Mouse (Mus musculus) T-helper 17 cell (primary cell): ENCODE data around the gene Thra.
"Not testable (repeated sequence)": the region's sequence is repeated elsewhere in the genome, so short reads cannot be mapped to it uniquely, and the experiment has no call there.

Experiments used
- in situ Hi-C, 2 experiments: fragments of 300-600 bp; cut with MboI, MseI; formaldehyde crosslinking; loops; 1 replicate in 1 of 2; 2 replicates in 1 of 2; pipeline ENCODE4 v1.15.1; 2025; ENCODE audit warnings: high pct_unique_total_duplicates in 2 of 2

Thra gene

DNA sequence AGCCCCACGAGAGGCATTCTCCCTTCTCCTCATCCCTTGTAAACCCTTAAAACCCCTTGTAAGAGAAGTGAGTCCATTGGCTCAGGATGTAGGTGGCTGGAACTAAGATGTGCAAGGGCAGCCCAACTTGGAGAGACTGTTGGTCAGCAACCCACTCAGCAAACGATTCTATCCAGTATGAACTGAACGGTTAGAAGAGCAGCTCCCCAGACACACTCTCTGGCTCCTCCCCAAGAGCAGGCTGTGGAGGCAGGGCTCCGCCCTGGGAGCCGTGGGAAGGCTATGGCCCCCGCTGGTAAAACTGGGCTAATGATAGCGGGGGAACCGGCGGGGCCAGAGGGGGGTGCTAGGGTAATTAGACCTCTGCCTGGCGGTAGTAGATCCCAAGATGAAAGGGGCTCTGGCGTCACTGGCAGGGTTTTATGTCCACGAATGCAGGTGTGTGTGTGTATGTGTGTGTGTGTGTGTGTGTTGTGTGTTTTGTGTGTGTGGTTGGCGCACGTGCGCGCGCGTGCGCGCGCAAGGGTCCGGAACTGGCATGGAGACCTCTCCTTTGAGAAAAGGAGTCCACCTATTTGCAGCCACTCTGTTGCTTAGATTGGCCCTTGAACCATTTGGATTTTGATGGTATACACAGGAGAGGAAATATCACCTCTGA is at the start of gene Thra:
Thra (plus strand) TSS at position 246 of the 658 bp plus-strand sequence.
- in situ Hi-C loops, result loop anchor here in 1 of 2 experiments (5.0 to 25.0 kb wide), 2 partner anchors 47 to 878 kb away; no protein-coding TSS in a partner anchor

DNA sequence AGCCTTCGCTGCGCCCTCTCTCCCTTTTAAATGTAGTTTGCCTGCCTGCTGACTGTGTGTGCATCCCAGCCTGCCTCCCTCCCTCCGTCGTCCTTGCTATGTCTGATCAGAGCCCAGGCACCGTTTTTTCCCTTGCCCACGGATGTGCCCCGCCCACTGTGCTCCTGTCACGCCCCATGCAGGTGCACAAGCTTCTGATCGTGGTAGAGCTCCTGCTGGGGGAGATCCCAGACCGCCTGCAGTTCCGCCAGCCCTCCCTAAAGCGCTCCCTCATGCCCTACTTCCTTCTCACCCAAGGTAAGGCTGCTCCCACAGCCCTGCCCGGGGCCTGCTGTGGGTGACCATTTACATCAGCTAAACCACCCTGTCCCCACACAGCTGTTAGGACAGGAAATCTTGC is 47.2 kb upstream of the Thra start:
- in situ Hi-C loops, result loop anchor here in 1 of 2 experiments (10.0 kb wide), 1 partner anchor 58 kb away; no protein-coding TSS in a partner anchor

DNA sequence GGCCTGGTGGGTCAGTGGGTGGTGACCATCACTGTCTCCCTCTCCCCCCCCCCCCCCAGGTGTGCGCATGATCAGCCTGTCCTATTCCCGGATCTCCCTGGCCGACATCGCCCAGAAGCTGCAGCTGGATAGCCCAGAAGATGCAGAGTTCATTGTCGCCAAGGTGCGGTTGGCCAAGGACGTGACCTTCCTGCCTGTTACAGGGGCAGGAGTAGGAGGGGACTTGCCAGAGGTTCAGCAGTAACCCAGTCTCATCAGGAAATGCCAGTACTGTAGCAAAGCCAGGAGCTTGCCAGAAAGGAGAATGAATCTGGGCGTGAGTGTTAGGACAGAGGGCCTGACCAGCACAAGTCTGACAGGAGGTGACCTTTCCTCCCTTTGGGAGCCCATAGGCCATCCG is 46.7 kb upstream of the Thra start:
- in situ Hi-C loops, result loop anchor here in 1 of 2 experiments (10.0 kb wide), 1 partner anchor 59 kb away; no protein-coding TSS in a partner anchor

DNA sequence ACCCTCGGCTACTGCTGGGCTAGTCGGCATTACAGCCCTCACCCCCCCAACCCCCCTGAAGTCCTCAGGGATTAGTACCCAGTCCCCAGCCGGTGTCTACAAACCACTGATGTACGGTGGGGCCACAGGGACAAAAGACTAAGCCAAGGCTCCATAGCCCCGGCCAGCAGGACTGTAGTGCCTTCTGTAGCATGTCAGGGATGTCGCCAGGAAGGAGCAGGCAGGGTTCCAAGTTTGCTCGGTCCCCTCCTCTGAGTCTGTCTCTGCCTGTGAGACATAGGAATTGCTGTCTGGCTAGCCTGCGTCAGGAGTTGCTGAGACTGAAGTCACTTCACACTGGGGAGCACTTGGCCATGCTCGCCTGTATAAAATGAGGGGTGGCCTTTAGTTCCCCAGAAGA is 46.1 kb upstream of the Thra start:
- in situ Hi-C loops, result loop anchor here in 1 of 2 experiments (10.0 kb wide), 1 partner anchor 60 kb away; no protein-coding TSS in a partner anchor

DNA sequence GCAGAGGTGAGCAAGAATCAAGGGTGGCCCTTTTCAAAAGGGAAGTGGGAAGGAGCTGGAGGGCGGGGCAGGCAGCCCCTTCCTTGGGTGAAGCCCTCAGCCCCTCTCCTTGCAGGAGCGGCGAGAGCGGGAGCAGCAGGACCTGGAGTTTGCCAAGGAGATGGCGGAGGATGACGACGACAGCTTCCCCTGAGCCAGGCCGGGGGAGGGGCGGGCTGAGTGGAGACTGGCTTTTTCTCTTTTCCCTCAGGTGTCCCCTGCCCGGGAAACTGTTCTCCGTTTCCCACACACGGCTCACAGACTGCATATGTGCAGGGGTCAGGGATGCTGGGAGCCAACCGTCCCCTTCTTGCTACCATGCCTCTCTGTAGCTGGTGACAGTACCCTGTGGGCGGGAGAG is 45.0 kb upstream of the Thra start:
- in situ Hi-C loops, result loop anchor here (5.0 to 10.0 kb wide), 2 partner anchors 61 to 92 kb away; no protein-coding TSS in a partner anchor

DNA sequence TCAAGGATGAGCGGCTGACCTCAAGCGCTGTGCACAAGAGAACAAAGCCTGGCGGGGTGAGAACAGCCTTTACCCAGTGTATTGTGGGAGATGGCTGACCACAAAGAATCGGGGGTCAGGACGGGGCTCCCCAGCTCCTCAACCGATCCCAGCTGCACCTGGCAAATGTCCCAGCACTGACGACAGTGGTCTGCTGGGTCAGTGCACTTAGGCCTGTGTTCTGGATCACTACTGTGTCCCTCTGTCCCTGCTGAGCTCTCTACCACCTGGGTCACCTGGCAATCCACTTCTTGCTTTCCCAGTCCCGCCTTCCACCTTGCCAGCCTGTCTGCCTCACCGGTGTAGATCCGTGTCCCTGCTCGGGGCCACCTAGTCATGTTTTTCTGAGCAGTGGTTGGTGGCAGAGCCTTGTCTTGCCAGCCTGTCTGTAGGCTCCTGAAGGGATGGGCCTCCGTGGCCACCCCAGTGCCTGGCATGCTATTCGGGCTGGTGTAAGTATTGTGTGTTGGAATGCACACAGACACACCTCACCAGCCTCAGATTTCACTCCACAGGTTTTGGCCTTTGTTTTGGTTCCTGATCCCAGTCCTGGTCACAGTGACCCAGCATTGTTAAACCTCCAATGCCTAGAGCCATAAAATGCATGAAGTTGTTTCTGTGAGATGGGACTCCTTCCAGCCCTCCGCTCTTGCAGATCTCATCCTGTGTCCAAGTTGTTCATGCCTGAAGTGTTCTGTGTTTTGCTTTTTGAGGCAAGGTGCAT is 43.8 kb upstream of the Thra start:
- in situ Hi-C loops, result loop anchor here (5.0 to 10.0 kb wide), 2 partner anchors 62 to 91 kb away; no protein-coding TSS in a partner anchor

DNA sequence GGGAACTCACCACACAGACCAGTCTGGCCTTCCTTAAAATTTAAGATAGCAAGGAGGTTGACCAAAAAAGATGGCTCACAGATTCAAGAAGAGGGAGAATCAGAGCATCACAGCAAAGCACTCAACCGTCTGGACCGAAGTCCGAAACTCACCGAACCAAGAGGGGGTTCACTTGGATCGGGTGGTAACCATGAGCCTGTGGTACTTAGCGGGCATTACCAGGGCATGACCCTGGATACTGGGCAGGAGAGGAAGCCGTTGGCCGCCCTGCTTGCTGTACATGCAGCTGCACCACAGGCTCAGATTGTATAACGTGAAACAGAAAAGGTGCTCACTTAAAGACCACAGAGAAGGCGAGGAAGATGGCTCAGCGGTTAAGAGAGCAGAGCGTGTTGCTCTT is 43.2 kb upstream of the Thra start:
- in situ Hi-C loops, result loop anchor here (5.0 to 10.0 kb wide), 2 partner anchors 62 to 90 kb away; no protein-coding TSS in a partner anchor

DNA sequence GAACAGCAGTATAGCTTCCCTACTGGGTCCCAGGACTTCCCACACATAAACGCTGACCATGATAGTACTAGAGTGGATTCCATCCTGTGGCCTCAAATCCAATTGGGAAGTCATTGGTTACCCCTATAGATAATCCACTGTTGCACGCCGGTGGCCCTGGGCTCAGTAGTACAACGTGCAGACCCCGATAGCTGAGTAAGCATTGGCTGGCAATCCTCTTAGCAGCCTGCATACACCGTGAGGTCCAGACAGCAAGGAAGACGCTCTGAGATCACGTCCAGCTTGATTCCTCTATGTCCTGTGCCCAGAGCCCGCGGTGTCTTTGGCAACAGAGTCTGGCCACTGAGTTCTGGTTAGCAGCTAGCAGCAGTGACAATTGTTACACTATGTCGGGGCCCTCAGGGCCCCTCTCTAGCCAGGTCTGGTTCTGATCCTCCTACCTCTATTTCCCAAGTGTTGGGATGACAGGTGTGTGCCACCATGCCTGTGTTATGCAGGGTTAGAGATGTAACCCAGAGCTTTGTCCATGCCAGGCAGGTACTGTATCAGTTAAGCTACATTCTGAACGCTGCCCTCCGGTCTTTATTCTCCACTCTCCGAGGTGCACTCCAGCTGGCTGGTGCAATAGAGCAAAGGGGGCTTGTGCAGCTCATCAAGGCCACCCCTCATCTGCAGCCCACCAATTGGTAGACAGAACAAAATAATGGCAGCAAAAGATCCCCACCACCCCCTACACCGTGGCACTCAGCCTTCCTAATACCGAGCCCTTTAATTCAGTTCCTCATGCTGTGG is 41.4 kb upstream of the Thra start:
- in situ Hi-C loops, result loop anchor here (5.0 to 10.0 kb wide), 2 partner anchors 64 to 88 kb away; no protein-coding TSS in a partner anchor

DNA sequence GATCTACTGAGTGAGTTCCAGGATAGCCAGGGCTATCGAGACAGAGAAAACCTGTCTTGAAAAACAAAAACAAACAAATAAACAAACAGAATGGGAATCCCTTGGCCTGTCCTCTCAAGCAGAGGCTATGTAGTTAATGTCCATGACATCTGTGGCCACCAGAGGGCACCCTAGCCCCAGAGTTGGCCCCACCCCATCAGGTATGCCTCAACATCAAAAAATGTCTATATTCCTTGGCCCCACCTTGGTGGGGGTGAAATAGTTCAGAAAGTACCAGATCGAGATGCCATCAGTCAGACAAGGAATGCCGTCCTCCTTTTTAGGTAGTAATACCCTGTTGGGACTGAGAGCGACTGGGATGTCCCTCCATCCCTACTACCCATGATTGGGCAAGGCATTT is 40.5 kb upstream of the Thra start:
- in situ Hi-C loops, result loop anchor here (5.0 to 10.0 kb wide), 4 partner anchors 57 to 202 kb away; no protein-coding TSS in a partner anchor

DNA sequence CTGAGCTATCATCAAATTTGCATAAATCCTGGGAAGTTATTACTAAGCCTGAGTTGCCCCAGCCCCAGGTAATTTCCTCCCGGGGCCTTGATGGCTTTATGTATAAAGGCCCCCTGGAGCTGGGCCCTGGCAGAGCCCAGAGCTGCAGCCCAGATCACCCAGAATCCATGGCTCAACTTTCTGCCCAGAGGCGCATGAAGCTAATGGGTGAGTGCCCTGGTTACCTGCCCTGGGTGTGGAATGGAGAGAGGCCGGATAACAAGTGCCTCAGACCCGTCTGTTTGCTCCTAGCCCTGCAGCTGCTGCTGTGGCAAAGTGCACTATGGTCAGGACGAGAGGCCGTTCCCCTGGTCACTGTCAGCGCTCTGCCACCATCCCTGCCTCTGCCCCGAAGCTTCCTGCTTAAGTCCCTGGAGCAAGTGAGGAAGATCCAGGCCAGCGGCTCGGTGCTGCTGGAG is 39.2 kb upstream of the Thra start, which contains the start of gene Csf3:
Csf3 (plus strand) TSS at position 51 of the 458 bp plus-strand sequence.
- in situ Hi-C loops, result loop anchor here (5.0 kb wide), 3 partner anchors 56 to 201 kb away; no protein-coding TSS in a partner anchor

DNA sequence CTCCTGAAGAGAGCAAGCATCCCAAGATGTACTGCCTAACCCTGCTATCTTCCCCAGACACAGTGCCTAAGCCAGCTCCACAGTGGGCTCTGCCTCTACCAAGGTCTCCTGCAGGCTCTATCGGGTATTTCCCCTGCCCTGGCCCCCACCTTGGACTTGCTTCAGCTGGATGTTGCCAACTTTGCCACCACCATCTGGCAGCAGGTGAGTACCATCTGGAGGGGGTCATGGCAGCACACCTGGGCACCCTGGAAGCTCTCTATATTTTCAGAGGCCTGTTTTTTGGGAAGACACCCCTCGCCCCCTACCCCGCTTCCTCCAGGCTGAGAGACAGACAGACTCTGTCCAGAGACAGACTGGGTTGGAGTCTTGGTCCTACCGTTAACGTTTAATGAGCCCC is 38.1 kb upstream of the Thra start:
- in situ Hi-C loops, result loop anchor here (5.0 kb wide), 3 partner anchors 55 to 200 kb away; no protein-coding TSS in a partner anchor

DNA sequence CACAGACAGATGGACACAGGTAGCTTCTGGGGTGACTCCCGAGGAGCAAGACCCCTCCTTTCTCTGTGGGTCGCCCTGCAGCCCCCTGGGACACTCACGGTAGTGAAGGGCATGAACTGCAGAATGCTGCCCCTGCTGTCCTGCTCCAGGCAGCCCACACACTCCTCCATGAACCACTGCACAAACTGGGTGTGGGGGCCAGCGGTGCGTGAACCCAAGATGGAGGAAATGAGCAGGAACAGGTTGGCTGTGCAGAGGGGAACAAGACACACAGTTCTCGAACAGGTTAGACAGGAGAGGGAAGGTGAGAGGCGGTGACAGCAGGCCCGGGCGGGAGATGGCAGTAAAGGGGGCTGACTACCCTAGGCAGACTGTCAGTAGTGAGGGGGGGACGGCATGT is 35.4 kb upstream of the Thra start:
- in situ Hi-C loops, result no loop called here

DNA sequence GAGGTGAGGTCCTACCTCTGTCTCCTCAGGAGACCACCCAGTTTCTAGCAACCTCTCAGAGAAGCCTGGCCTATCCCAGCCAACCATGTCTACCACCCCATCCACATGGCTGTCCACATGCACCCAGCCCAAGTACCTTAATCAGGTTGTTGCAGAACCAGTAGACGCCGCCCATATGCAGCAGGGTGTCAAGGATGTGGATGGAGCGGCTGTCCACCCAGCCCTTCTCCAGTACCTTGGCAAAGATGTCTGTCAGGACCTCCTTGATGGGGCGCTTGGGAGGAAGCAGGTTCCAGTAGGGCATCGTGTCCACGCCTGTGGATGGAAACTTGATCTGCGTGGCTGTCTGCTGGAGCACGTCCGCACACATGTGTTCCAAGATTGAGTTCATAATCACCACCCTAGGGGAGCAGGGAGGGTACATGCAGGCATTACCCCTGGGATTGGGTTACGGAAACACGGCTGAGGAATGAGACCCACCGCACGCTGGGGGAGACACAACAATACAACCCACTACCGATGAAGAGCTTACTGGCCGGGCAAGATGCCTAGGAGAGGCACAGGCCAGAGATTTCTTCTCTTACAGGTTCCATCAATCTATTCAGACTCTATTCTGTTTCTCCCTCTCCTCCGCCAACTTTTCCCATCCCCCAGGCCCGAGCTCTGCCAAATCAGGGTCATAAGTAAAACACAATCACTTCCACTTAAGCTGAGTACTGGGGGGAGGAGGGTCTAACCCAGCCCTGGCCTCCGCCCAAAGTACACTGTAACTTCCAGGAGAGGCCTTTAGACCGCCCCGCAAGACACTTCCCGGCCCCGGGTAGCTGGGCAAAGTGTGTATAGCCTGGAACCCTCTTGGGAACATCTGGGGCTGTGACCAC is 32.8 kb upstream of the Thra start:
- in situ Hi-C loops, result no loop called here

DNA sequence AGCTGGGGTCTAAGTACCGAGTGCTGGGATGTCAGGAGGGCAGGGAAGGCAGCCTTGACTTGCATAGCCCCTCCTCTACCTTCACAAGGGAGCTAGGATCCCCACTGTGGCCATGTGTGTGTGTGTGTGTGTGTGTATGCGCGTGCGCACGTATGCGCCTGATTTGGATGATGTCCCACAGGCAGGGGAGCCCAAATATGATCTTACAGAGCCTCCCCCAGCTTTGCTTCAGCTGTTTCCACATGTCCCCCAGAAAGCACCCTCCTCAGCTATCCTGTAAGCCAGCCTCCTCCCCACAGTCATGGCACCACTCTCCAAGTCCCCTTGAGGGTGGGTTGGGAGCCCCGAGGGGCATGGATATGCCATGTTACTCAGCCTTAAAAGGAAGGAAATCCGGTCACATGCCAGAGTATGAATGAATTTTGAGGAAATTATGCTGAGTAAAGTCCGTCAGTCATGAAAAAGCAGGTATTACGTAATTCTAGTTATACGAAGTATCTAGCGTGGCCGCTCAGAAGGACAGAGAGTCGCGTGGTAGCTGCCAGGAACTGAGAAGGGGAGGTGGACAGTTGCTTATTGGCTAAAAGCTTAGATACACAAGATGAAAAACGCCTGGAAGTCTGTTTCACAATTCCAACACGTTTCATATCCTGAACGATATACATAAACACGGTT is 32.0 kb upstream of the Thra start:
- in situ Hi-C loops, result no loop called here

DNA sequence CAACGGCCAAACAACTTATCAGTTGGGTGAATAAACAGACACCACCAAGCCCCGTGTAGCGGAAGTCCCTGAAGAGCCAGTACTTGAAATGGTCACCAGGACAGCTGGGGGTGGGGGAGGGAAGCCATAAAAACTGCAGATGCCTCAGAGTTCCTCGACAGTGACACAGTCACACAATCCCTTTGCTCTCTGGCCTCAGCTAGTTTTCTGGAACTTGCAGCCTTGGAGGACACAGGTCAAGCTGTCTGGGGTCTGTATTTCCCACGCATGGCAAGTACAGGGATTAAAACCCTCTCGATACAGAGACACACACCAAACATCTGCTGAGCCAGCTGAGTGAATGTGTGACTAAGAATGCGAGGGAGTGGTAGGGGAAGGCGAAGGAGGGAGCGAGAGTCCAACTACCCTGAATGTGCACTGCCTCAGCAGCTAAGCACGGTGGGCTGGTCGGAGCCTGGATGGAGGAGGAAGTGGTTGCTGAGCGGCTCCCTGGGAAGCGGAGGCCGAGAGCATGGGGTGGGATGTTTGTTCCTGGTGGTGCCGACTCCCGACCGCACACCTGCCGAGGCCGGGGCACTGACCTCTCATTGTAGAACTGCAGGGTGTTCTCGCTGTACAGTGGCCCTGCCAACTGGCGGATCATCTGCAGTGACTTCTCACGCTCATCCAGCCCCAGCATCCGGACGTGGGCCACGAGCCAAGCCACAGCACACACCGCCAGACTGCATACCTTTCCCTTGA is 31.3 kb upstream of the Thra start:
- in situ Hi-C loops, result no loop called here

DNA sequence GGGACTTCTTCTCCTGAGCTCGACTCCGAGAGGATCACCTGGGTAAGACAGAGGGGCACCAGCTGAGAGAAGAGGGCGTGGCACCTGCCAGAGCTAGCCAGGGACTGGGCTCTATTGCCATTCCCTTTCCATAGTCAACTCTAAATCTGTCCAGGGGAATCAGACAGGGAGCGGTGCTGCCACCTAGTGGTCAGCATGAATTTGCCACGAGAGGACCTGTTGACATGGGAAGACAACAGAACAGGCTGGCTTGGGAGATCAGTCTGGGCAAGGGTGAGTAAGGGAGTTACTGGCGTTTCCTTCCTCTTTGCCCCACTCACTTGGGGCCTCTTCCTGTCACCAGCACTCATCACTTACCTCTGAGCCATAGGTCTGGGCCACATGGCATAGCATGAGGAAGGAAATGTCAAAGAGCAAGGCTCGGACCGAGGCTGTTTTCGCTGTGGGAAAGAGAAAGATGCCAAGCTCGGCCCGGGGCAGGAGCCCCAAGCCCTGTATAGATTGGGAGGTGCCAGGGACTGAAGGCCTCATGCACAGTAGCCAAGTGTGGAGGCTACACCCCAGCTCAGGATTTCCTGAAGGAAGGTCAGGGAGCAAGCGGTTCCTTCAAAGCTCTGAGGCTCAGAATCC is 29.9 kb upstream of the Thra start:
- in situ Hi-C loops, result no loop called here

DNA sequence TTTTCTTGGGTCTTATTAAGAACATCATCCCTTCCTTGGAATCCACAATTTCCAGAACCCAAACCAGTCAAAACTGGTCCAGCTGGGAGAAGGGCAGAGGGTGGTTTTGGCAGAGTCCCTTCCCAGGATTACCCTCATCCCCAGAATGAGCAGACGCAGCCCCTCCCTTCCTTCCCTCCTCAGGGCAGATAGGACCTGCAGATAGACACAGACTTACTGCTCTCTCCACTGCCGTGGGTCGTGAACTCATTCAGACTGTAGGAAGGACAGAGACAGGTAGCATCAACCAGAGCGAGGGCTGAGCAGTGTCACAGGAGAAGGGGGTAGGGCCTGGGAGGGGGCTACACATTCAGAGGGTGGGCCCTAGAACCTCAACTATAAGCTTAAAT is 29.4 kb upstream of the Thra start:
- in situ Hi-C loops, result no loop called here

DNA sequence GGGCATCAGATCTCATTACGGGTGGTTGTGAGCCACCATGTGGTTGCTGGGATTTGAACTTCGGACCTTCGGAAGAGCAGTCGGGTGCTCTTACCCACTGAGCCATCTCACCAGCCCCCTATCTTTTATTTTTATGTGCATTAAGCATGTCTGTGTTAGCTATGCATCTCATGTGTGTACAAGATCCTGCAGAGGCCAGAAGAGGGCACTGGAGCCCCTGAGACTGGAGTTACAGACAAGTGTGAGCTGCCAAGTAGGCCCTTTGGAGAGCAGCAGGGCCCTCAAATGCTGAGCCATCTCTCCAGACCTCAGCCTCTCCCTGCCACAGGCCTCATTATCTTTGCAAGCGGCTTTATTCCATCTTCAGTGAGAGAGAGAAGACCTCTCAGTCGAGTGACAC is 28.4 kb upstream of the Thra start:
- in situ Hi-C loops, result not testable (repeated sequence)

DNA sequence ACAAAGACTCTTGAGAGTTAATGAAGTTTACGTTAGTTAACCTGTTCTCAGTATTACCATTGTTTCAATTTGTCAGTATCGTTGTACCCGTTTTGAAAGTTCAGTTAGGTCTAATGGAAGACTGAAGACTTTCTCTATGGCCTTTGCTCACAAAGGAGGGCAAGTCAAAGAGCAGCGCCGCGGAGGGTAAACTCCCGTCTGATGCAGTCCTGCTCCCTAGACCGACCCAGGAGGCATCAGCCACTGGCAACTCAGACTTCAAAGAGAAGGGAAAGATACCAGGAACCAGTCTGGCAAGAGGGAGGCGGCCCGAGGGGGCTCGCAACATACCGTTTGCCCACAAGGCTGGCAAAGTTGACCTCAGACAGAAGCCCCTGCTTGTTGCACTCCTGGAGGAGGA is 26.7 kb upstream of the Thra start:
- in situ Hi-C loops, result no loop called here
